Mouse (Mus musculus) brain, adult 2 months (tissue): ENCODE data around the gene Dctn2.

Source experiments
- DNase-seq: peaks from one replicate; pipeline ENCODE4 v3.0.0; 2011; ENCODE audit warnings: low read depth, low spot score

The Dctn2 gene

GRCm38 (mm10) chr10:127263631-127264030, 2.5 kb upstream of the Dctn2 start:
- no peak for DNase-seq

- DNase-seq, result no peak
Observed at GRCm38 (mm10) chr10:127264336-127264735, 1.8 kb upstream of the Dctn2 start.

- no peak for DNase-seq
Observed at GRCm38 (mm10) chr10:127264971-127265370, 1.2 kb upstream of the Dctn2 start.

GRCm38 (mm10) chr10:127265727-127266111, 449 bp upstream of the Dctn2 start:
- peak; percentile 56 for DNase-seq

GRCm38 (mm10) chr10:127267318-127267717, 1.1 kb downstream of the Dctn2 start:
- no peak for DNase-seq

GRCm38 (mm10) chr10:127268401-127268800, 2.2 kb downstream of the Dctn2 start:
- no peak for DNase-seq

- peak; percentile 61 for DNase-seq
Observed at GRCm38 (mm10) chr10:127269036-127269435, 2.9 kb downstream of the Dctn2 start.

GRCm38 (mm10) chr10:127269884-127270283, 3.7 kb downstream of the Dctn2 start:
- DNase-seq, result no peak

- no peak for DNase-seq
Observed at GRCm38 (mm10) chr10:127272371-127272770, 6.2 kb downstream of the Dctn2 start.

- DNase-seq, result no peak
Observed at GRCm38 (mm10) chr10:127274261-127275022, 8.3 kb downstream of the Dctn2 start.

- peak; percentile 27 for DNase-seq
Observed at GRCm38 (mm10) chr10:127279730-127280129, 13.6 kb downstream of the Dctn2 start.

GRCm38 (mm10) chr10:127281316-127281715, 15.1 kb downstream of the Dctn2 start:
- DNase-seq, result no peak

GRCm38 (mm10) chr10:127282620-127283215, 16.6 kb downstream of the Dctn2 start:
- DNase-seq, result no peak

- DNase-seq, result no peak
Observed at GRCm38 (mm10) chr10:127284105-127284622, 18.0 kb downstream of the Dctn2 start.

- DNase-seq, result no peak
Observed at GRCm38 (mm10) chr10:127284724-127285500, 18.7 kb downstream of the Dctn2 start.

GRCm38 (mm10) chr10:127285644-127286043, 19.5 kb downstream of the Dctn2 start:
- DNase-seq, result no peak

GRCm38 (mm10) chr10:127286194-127286593, 20.0 kb downstream of the Dctn2 start:
- no peak for DNase-seq

GRCm38 (mm10) chr10:127286730-127287129, 20.6 kb downstream of the Dctn2 start:
- no peak for DNase-seq

- DNase-seq, result no peak
Observed at GRCm38 (mm10) chr10:127287271-127287935, 21.2 kb downstream of the Dctn2 start.

GRCm38 (mm10) chr10:127287936-127288293, 21.7 kb downstream of the Dctn2 start:
- no peak for DNase-seq

- DNase-seq, result peak; percentile 74
Observed at GRCm38 (mm10) chr10:127288328-127288799, 22.2 kb downstream of the Dctn2 start.
